Mouse (Mus musculus) heart, adult 18-20 months (tissue): ENCODE measurements around the gene Clasrp. TPM values are rescaled to one million over a fixed set of nuclear protein-coding genes. Genes with fewer than 3 reads are reported as not detected.

Experiments used
- DNase-seq, 2 experiments: peaks; one replicate each; pipeline ENCODE4 v3.0.0; 2021 to 2022; ENCODE audit warnings: mixed read lengths in 1 of 2
- long read RNA-seq, 2 experiments: library from polyadenylated mRNA; stranded (forward); transcript quantifications; one replicate each; pipeline ENCODE4 v2.0.0; 2021
- total RNA-seq, 2 experiments: library from RNA; stranded (reverse); gene quantifications; 2 replicates each; pipeline ENCODE4 v1.2.3; 2021

The Clasrp gene
- 10 to 100 TPM; 10.5 to 15.6 TPM for total RNA-seq
- long read RNA-seq, experiment 1, partial matches to known transcripts = 0 of 7 reads
- long read RNA-seq, experiment 1, other reads (novel, unspliced or antisense) = 3 of 7 reads
- long read RNA-seq, experiment 2, partial matches to known transcripts = 0 of 5 reads
- long read RNA-seq, experiment 2, other reads (novel, unspliced or antisense) = 3 of 5 reads

- DNase-seq = peak; percentile 98 to 99
Measured at GRCm38 (mm10) chr7:19603849-19604605, at the start of gene Clasrp. Gene Clasrp, minus strand, starts transcription at chr7:19604486.

DNA sequence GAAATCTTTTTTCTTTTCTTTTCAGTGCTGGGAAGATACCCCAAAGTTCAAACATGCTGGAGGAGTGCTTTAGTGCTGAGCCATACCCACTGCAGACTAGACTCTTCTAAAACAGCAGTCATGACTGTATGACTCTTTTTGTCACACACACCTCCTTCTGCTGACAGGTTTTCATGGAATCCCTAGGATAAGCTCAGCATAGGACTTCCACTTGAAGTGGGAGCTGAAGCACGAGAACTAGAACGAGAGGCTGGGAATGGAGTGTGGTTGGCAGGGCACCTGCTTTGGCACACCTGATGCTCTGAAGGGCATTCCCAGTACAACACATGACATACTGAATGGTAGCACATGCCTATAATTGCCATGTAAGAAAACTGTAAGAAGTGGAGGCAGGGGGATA, 48.3 kb upstream of the Clasrp start:
- DNase-seq = peak; percentile 78 to 84

- no peak for DNase-seq
Measured at GRCm38 (mm10) chr7:19651063-19651786, 46.9 kb upstream of the Clasrp start.

- no peak for DNase-seq
Measured at GRCm38 (mm10) chr7:19641223-19641622, 36.9 kb upstream of the Clasrp start.

DNA sequence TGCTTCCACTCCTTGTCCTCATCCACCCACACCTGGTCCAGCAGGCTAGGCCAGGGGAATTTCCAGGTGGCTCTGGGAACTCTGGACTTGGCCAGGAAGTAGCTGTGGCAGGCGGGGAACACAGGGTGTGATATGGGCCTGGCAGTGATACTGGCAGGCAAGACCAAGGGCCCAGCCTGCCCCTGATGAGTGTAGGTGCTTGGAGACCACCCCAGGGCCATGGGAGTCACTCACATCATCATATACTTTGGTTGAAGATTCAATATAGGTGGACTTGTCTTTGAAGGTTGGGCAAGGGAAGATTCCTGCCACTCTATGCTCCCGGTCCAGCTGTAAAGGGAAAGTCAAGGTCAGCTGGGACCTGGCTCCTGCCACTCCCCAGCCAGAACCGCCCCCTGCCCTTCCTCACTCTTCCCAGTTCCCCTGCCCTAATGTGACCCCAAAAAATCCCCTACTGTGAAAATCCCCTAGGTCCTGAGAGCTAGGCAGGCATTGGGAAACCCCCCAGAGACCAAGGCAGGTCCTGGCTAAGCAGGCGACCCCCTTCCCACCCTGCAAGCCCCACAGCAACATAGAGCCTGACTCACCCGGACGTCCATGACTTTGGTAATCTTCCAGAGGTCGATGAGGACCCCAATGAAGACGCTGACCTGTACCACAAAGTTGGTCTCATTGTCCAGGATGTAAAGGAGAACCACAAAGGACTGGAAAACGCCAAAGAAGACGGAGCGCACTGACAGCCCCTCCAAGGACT, 31.0 kb upstream of the Clasrp start:
- no peak for DNase-seq

GRCm38 (mm10) chr7:19634591-19634990, 30.3 kb upstream of the Clasrp start:
- no peak for DNase-seq

DNA sequence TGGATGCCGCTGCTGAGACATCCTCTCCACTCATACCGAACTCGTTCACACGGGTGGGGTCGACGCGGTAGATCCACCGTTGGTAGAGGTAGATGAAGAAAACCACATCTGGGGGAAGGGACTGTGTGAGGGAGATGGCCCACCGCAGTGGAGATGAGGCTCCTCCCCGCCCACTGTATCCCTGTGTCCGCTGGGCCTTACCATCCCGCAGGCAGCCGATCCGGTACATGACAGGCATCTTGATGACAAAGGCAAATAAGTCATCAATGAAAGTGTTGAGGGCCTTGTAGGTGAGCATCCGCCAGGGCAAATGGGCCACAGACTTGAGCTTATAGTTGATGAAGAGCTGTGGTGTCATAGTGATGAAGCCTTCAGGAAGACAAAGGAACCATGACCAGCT, 29.6 kb upstream of the Clasrp start:
- no peak for DNase-seq

GRCm38 (mm10) chr7:19633197-19633596, 28.9 kb upstream of the Clasrp start:
- no peak for DNase-seq

- no peak for DNase-seq
Measured at GRCm38 (mm10) chr7:19632720-19633119, 28.4 kb upstream of the Clasrp start.

GRCm38 (mm10) chr7:19632275-19632674, 28.0 kb upstream of the Clasrp start:
- no peak for DNase-seq

GRCm38 (mm10) chr7:19629361-19629734, 25.1 kb upstream of the Clasrp start, which contains the start of gene Relb:
Gene Relb, minus strand, starts transcription at chr7:19629438.
- DNase-seq = peak; percentile 93 to 94

GRCm38 (mm10) chr7:19628536-19629360, 24.5 kb upstream of the Clasrp start:
- peak; percentile 98 for DNase-seq

DNA sequence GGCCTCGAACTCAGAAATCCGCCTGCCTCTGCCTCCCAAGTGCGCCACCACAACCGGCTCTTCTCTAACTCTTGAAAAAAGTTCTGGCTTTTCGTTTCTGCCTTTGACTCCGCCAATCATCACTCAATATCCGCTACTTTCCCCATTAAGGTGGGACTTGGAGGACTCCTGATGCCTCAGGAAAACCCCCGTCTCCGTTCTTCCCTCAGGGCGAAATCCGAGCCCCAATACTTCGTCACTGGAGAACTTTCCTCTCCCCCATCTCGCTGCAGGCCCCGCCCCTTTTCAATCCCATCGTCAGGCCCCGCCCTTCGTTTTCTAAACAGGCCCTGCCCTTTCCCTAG, 23.9 kb upstream of the Clasrp start:
- DNase-seq = no peak

DNA sequence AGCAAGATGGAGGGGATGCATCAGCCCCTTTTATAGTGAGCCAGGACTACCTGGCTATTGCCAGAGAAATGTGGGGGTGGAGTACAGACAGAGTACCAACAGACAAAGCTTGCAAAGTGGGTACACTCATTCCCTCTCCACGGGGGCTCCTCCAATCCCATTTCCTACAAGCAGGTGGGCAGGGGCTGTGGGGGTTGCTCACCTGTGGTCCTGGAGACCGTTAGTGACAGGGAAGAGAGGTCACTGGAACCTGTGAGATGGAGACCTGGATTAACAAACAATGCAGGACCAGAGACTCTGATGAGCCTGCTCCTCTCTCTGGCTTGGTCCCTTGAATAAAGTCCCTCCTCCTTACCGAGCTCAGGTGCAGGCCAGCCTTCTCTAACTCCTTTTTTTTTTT, 23.4 kb upstream of the Clasrp start:
- DNase-seq = peak in 1 of 2 experiments; percentile 19

- DNase-seq = no peak
Measured at GRCm38 (mm10) chr7:19623433-19623832, 19.1 kb upstream of the Clasrp start.

GRCm38 (mm10) chr7:19622241-19622640, 18.0 kb upstream of the Clasrp start:
- no peak for DNase-seq

DNA sequence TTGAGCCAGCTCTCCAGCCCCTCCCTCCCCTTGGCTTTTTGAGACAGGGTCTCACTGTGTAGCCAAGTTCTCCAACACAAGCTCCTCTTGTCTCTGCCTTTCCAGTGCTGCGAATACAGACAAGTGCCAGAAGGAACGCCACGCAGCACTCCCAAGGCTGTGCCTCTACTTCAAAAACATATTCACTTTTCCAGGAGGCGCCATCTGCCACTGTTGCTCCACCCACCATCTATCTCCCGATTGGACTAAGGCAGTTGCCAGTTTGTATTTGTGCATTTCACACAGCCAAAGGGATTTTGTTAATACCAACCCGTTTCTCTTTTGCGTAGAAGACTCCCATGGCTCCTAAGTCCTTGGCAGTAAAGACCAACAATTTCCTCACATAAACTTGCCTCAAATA, 16.5 kb upstream of the Clasrp start:
- DNase-seq = no peak

GRCm38 (mm10) chr7:19619004-19619801, 14.9 kb upstream of the Clasrp start:
- DNase-seq = peak; percentile 78 to 87

DNA sequence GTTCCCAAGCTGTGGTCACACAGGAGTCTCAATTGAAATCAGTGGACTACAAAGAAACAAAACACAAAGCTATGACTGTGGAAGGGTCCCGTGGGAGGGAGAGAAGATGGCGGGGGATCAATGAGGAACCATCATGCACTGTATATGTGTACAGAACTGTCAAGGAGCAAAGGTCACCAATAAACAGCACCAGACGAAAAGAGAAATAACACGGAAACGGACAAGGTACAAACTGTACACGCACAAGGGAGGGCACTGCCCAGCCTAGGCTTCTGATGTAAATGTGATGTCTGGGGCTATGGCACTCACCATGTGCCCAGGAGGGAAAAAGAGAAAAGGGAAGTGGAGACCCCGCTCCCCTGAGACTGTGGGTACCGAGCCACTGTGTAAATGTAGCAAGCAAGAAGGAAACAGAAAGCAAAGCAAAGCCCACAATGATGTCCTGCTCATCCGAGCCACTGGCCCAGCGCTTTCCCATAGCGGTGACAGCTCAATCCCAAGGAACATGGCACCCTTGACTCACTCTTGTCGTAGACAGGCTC, 10.8 kb upstream of the Clasrp start:
- DNase-seq = no peak

DNA sequence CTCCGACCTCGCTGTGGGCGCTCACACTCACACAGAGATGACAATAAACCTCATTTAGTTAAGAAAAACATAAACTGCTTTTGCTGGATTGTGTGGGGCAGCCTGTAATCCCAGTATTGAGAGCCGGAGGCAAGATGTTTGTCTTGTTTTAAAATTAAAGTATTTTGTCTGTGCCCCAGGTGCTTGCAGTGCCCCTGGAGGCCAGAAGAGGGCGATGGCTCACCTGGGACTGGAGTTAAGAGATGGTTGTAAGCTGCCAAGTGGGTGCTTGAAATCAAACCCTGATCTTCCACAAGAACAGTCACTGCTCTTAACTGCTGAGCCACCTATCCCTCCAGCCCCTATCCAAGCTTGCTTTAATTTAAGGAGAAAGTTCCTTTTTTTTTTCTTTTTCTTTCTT, 6.7 kb upstream of the Clasrp start:
- DNase-seq = no peak
